ENCODE assay signal across 16 mouse cellular contexts in the genomic region with DNA sequence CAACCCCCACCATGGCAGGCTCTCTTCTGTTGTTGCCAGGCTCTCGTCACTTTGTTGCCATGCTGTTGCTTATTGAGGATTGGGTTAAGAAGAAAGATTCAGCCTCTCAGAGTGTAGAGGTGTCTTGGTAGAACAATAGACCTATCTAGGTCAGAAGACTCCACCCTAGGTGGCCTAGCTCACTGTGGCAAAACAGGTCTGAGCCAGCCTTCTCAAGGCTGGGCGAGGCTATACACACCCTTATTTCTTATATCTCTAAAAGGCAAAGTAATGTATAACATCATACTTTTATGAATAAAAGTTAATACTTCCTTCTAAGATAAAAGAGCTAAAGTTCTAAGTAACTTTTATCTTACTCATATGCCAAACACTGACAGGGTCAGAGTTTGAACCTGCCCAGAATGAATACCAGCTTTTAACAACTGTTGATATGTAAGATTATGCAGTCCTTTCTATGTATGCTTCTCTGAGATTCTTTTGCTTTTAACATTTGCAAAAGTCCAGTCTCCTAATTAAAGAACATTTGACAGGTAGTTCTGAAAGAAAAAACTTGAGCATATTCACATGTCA.
"Had no signal": no experiment of that assay in that cellular context is flagged by ENCODE, and none has a peak within 500 bp of the region (broad histone marks: within the 10 kb centered on the region; RNA-seq: fewer than 3 reads in every experiment).

No protein-coding gene starts in this region.

- DNase-seq: lung, adult 18-20 months; lung, embryonic 14.5 days; lung, postnatal 10 days; lung, postnatal 4 days; midbrain, embryonic 14.5 days; right cerebral cortex, postnatal 14 days; thymus, adult 18-20 months; thymus, postnatal 14 days; thymus, postnatal 36 days had no signal

- H3K9me3 ChIP-seq: midbrain, embryonic 10.5 days; midbrain, embryonic 12.5 days; neural tube, embryonic 13.5 days; neural tube, embryonic 15.5 days had no signal

- H3K4me1 ChIP-seq: midbrain, embryonic 10.5 days; midbrain, embryonic 12.5 days; neural tube, embryonic 13.5 days; neural tube, embryonic 15.5 days had no signal

- H3K36me3 ChIP-seq: midbrain, embryonic 10.5 days; midbrain, embryonic 12.5 days; neural tube, embryonic 13.5 days; neural tube, embryonic 15.5 days had no signal

- H3K27ac ChIP-seq: liver, embryonic 14.5 days; midbrain, embryonic 10.5 days; midbrain, embryonic 12.5 days; neural tube, embryonic 13.5 days; neural tube, embryonic 15.5 days had no signal

- ATAC-seq: midbrain, embryonic 16.5 days had no signal

- H3K4me2 ChIP-seq: lung, embryonic 14.5 days; midbrain, embryonic 12.5 days; neural tube, embryonic 13.5 days; neural tube, embryonic 15.5 days had no signal

- H3K9ac ChIP-seq: liver, embryonic 14.5 days; lung, embryonic 14.5 days; midbrain, embryonic 12.5 days; neural tube, embryonic 13.5 days; neural tube, embryonic 15.5 days had no signal

- H3K27me3 ChIP-seq: midbrain, embryonic 12.5 days; neural tube, embryonic 13.5 days; neural tube, embryonic 15.5 days had no signal

- H3K4me3 ChIP-seq: midbrain, embryonic 10.5 days; midbrain, embryonic 12.5 days; myocyte; neural tube, embryonic 13.5 days; neural tube, embryonic 15.5 days had no signal
